Mouse (Mus musculus) bone marrow, adult 2 months (tissue): ENCODE data around the gene Tenm4.

Experiments
- CTCF ChIP-seq: fragments of 200-500 bp; IDR thresholded peaks from 2 replicates; pipeline ENCODE4 v1.5.1; 2011; ENCODE audit warnings: low read length, control low read depth; ENCODE audit not compliant: control insufficient read depth, insufficient read depth
- POLR2A ChIP-seq: fragments of 200-500 bp; IDR thresholded peaks from 2 replicates; pipeline ENCODE4 v1.6.1; 2011; ENCODE audit warnings: low read depth, mild to moderate bottlenecking, control low read depth, low read length, borderline replicate concordance; ENCODE audit not compliant: control insufficient read depth

DNA sequence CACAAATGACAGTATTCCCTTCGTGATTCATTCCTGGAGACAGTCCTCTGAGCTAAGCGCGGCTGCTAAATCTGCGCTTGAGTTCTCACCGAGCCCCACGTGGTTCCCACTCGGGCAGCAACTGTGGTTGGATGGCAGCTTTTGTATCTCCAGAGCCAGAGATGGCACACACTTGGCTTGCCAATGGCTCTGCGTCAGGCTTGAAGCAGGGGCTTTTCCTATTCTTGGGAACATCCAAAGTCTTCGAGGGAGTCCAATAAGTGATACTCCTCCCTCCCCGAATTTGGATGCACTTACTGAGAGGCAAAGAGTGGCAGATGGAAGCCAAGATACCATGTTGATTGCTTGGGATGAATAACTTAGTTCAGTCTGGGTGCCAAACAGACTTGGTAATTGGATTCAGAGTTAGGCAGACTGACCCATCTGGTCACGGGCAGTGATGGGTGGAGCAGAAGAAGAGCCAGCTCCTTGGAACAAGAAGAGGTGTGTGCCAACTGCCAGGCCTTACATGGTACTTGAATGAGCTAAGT is 303.6 kb downstream of the Tenm4 start:
- TF ChIP-seq CTCF, result no peak
- no peak for TF ChIP-seq POLR2A
